Mouse (Mus musculus) heart, adult 2 months (tissue): Measurements from ENCODE around the gene Pnpla8.

Experiments
- CTCF ChIP-seq: fragments of 200-600 bp; IDR thresholded peaks from 2 replicates; pipeline ENCODE4 v1.8.1; 2022; ENCODE audit warnings: antibody characterized with exemption, mild to moderate bottlenecking, moderate library complexity
- EP300 ChIP-seq: fragments of 200-500 bp; IDR thresholded peaks from 2 replicates; pipeline ENCODE4 v1.6.1; 2011; ENCODE audit warnings: low read depth, low read length, control low read depth; ENCODE audit not compliant: insufficient read depth
- POLR2A ChIP-seq: fragments of 200-500 bp; IDR thresholded peaks from 2 replicates; pipeline ENCODE4 v1.6.1; 2011; ENCODE audit warnings: mild to moderate bottlenecking, low read depth, low read length, control low read depth; ENCODE audit not compliant: insufficient read depth

DNA sequence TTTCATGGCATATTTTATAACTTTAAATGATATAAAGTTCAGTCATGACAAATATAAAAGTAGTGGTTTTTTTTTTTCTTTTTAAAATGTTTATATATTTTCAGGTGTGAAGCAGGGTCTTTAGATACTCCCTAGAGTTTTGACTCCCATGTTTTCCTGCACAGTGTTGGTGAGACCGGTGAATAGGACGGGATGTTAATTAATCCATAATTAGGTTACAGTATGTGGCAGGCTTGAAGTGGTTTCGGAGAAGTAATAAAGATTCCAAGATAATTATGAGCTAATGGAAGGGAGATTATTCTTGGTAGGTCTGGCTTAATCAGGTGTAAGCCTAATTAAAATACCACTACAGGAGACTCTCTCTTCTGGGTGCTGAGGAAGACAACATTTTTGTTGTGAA, 125.0 kb downstream of the Pnpla8 start:
- TF ChIP-seq POLR2A (no peak), EP300 (no peak), CTCF (no peak)
